Mouse (Mus musculus) layer of hippocampus, postnatal 25 days (tissue): ENCODE results near the gene Serinc3. TPM values are rescaled to one million over a fixed set of nuclear protein-coding genes. Genes with fewer than 3 reads are reported as not detected.
"Not testable (repeated sequence)": the region's sequence is repeated elsewhere in the genome, so short reads cannot be mapped to it uniquely, and the experiment has no call there.

ENCODE experiments used
- DNase-seq, 2 experiments: peaks; one replicate each; pipeline ENCODE4 v3.0.0; 2022; ENCODE audit warnings: mixed read lengths in 2 of 2, low spot score in 1 of 2; ENCODE audit errors: extremely low spot score in 1 of 2
- total RNA-seq, 2 experiments: library from RNA; stranded (reverse); gene quantifications; 2 replicates each; pipeline ENCODE4 v1.2.3; 2021

The Serinc3 gene
- total RNA-seq, 2 experiments from 2014 or later, result 191 to 207 TPM

DNA sequence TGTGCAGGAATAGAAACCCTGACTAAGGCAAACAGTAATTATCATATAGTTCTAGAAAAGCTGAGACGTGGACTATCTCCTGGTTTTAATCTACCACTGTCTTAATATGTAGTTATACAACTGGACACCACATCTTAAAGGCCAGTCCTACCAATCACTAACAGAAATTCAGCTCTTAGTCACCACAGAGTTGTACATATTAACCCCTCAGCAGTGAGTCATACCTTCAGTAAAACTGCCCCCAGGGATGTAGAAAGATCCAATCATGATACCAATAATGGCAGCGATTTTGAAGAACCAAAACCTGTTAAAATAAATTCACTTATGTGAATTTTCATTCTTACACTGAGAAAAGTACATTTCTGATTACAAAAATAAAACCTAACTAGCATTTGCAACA, 10.7 kb downstream of the Serinc3 start:
- no peak for DNase-seq

- DNase-seq, result no peak
Measured at GRCm38 (mm10) chr2:163631715-163632114, 13.2 kb downstream of the Serinc3 start.

GRCm38 (mm10) chr2:163631223-163631622, 13.7 kb downstream of the Serinc3 start:
- no peak for DNase-seq

DNA sequence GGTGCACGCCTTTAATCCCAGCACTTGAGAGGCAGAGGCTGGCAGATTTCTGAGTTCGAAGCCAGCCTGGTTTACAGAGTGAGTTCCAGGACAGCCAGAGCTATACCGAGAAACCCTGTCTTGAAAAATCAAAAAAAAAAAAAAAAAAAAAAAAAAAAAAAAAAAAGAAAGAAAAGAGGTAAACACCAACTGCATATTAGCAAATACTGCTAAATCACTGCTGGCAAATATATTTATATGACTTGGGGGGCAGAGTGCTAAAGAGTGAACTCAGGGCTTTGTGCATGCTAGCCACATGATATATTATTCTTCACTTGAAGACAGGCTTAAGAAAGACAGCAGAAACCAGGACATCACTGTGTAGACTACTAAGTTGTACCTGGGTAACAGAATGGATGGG, 23.5 kb downstream of the Serinc3 start:
- not testable (repeated sequence) for DNase-seq

DNA sequence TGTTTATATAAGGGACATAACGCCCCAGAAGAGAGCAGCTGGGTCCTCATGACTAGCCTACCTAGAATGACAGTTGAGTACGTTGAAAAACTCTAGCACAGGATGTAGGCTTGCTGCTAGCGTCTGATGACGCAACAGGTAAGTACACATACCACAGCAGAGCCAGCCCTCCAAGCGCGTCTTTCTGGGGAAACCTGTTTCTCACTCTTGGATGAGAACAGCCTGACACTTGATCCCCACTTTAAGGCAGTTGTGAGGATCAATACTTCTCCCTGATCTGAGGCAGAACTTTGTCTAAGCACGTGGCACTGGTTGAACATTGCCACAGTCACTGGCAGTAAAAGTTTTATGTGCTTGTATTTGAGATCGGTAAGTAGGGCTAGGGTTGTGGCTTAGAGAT, 24.5 kb downstream of the Serinc3 start:
- no peak for DNase-seq

DNA sequence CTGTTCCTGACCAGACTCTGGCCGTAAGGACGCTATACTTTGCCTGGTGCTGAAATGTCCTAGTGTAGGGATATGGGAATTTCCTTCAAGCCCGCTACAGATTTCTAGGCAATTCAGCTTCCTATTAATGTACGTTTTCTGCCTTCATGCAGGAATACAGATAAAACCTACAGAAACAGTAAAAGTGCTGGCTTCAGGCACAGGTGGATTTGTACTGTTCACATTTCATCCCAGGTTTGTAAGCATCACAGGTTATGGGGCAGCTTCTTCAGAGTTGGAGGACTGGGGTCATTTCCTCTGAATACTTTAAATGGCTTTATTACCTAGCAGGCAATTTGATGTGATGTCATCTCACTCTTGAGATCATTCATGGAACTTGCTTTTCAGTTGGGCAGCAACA, 27.1 kb downstream of the Serinc3 start:
- no peak for DNase-seq

- DNase-seq, result no peak
Measured at GRCm38 (mm10) chr2:163617232-163617863, 27.6 kb downstream of the Serinc3 start.

DNA sequence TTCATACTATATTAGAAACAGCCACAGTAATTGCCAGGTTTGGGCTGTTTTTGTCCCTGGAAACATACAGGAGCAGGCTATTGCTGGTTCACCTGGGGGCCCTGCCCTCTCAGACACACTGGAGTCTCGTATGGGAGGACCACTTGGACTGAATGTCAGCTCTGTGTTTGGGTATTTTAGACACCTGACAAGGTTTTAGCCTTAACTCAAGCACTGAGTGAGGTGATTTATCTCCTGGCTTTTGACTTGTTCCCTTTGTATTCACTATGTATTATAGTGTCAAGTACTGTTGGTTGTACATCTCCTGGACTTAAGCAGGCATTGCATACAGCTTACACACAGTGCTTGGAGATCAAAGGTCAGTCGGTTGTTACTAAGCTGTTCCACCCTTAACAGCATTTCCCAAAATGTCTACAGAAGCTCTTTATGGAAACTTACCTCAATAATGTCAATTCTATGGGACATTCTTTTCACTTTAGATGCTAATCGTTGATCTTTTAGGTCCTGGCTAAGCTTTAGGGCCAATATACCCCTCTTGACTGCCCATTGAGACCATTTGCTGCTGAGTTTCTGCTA, 28.2 kb downstream of the Serinc3 start:
- no peak for DNase-seq

GRCm38 (mm10) chr2:163615906-163616651, 28.9 kb downstream of the Serinc3 start:
- DNase-seq, result no peak

DNA sequence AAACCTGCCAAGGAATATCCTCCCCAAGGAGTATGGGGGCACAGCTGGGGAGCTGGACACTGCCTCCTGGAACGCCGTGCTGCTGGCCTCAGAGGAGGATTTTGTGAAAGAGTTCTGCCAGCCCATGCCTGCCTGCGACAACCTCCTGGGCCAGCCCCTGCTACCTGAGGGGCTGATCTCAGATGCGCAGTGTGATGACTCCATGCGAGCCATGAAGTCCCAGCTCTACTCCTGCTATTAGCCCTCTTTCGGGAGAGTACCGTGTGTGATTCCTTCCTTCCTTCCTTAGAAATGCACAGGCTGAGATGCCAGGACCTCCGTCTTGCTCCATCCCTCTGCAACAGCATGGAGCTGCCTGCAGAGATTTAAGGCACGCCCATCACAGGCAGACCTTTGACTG, 29.5 kb downstream of the Serinc3 start:
- DNase-seq, result no peak

DNA sequence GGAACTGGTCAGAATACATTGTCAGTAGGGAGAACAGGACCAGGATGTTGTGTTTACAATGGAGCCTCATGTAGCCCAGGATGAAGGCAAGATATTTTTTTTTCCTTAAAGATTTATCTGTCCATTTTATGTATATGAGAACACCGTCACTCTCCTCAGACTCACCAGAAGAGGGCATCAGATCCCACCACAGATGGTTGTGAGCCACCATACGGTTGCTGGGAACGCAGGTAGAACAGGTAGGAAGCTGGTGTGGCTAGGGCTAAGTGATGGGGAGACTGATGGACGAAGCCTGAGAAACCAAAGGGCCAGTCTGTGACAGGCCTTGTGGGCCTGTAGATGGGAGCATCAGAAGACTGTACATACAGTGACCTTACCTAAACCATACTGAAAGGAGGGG, 30.9 kb downstream of the Serinc3 start:
- DNase-seq, result no peak

DNA sequence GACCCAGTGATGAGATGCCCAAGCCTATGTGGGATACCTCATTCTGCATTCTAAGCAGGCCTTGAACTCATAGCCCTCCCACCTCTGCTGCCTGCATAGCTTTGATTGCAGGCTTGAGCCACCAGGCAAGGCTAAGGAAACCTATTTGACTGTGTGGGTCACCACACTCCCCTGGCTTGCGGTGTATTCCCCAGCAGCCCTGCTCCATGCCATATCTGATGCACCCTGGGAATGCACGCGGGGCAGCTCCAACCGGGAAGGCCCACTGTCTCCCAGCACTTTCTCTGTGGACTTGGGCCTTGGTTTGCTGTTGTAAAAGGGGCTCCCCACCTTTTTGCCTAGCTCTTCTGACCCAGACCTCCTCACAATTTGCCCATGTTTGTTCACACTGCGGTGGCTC, 31.7 kb downstream of the Serinc3 start:
- DNase-seq, result no peak

DNA sequence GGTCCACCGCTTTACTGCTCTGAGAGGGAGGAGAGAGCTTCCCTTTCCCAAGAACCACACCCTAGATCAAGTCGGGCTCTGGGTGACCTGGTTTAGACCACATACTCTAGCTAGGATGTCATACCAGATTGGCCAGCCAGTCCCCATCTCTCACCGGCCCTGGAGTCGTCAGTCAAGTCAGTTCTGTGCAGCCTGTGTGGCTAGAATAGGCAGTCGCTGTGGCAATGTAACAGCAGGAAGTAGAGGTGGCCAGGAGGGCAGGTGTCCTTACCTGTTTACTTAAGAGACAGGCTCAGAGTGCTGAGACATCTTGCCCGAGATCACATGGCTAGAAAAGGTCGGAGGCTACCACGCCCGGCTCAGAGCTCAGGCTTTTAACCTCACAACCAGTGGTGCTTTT, 33.8 kb downstream of the Serinc3 start:
- DNase-seq, result no peak

GRCm38 (mm10) chr2:163609281-163609975, 35.5 kb downstream of the Serinc3 start:
- DNase-seq, result no peak

GRCm38 (mm10) chr2:163608008-163608407, 36.9 kb downstream of the Serinc3 start:
- no peak for DNase-seq

GRCm38 (mm10) chr2:163606161-163606560, 38.8 kb downstream of the Serinc3 start:
- DNase-seq, result no peak

DNA sequence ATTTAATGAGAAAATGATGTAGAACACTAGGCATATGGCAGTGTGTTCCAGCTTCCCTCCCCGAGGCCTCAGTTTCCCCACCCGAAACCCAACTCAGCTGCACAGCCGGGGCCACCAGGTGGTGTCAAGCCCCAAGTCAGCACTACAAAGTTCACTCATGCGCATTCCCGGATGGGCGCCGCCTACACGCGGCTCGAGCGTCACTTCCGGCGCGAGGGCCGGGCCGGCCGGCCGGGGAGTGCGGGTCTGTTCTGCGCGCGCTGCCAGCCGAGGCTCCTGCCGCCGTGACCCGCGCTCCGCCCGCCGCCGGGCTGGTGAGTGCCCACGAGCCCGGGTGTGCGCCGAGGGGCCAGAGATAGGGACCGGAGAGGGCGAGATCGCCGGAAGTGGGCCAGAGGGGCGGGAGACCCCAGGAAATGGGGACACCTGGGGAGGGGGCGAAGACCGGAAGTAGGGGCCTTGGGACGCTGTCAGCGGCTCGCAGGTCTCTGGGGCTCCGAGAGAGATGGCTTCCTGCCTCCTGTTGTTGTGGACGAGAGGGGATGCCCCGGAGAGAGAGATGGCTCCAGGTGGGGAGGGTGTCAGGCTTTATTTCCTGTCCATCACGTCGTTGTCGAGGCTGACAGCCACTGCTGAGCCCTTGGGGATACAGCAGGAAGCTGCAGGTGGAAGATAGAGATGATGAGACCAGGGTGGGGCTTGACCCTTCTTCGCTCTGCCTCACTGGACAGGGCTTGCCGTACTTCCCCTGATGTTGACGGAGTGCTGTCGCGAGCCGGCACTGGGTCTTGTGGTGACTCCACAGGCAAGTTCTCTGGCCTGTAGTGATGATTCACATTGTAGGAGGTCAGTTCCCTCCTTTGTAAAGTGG, 42.6 kb downstream of the Serinc3 start, which contains the start of gene Ttpal:
Gene Ttpal, plus strand, starts transcription at position 214 of the 871 bp plus-strand sequence.
- DNase-seq, result peak; percentile 72 to 77

GRCm38 (mm10) chr2:163601712-163602100, 43.2 kb downstream of the Serinc3 start:
- DNase-seq, result no peak

DNA sequence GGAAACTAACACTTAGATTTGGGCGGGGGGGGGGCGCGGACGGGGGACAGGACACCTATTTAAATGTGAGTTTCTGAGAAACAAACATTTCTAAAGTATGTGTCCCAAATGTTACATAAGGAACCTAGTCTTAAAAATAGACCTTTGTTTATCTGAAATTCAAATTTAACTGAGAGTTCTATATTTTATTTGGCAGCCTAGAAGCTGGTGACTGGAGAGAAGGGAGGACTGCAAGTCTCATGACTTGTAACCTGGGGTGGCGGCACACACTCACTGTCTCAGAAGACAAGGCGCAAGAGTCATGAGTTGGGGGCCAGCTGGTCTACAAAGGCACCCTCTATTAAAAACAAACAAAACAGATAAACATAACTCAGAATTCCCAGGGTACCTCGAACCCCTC, 43.9 kb downstream of the Serinc3 start:
- DNase-seq, result no peak

DNA sequence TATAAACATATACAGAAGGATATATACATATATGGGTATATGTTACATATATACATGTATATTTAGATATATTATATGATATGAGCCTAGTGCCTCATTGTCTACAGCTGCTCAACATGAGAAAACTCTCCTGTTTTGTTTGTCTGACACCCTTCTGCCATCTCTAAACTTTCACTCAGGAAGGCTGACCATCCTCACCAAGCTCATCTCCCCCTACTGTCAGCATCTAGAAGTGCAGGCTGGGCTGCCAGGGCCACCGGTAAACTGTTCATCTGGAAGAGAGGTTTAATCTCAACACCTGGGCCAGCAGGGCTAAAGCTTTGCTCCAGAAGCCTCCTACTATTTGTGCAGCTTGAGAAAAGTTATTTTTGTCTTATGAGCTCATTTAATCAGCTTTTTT, 45.7 kb downstream of the Serinc3 start:
- peak in 1 of 2 experiments; percentile 73 for DNase-seq
